Mouse (Mus musculus) Patski (cell line): ENCODE measurements around the gene Agpat4. TPM values are rescaled to one million over a fixed set of nuclear protein-coding genes. Genes with fewer than 3 reads are reported as not detected.

ENCODE experiments used
- ATAC-seq: fragments of 100-300 bp; one replicate; pipeline ENCODE4 v1.8.0; 2021
- CTCF ChIA-PET: fragments of 350-600 bp; sonication (Branson Sonifier 250); formaldehyde crosslinking; loops from one replicate; lab custom pipeline; 2022; ENCODE audit warnings: inconsistent platforms; lab: Charles Lee
- POLR2A ChIA-PET: fragments of 350-600 bp; sonication (Branson Sonifier 250); formaldehyde crosslinking; loops from one replicate; lab custom pipeline; 2022; ENCODE audit warnings: antibody characterized with exemption, inconsistent platforms; lab: Charles Lee
- DNase-seq: peaks from one replicate; pipeline ENCODE4 v3.0.0-alpha.2; 2011; ENCODE audit warnings: low read depth, low spot score
- H3K27me3 ChIP-seq: fragments of 371-371 bp; one replicate; pipeline ENCODE4 v1.5.1; 2021
- CTCF ChIP-seq: fragments of 100-300 bp; IDR thresholded peaks from one replicate; pipeline ENCODE4 v1.5.1; 2021
- in situ Hi-C: fragments of 300-500 bp; cut with MboI; formaldehyde crosslinking; loops from 3 replicates; pipeline ENCODE4 v1.11.1; 2018; ENCODE audit warnings: low pct_unique_long_range_greater_than_20kb, mixed read lengths
- polyA plus RNA-seq: library from polyadenylated mRNA; unstranded; gene quantifications from one replicate; pipeline ENCODE4 v1.2.3, GENCODE M21; 2021

Gene Agpat4
- polyA plus RNA-seq, 1 experiment from 2014 or later = 44.2 TPM

DNA sequence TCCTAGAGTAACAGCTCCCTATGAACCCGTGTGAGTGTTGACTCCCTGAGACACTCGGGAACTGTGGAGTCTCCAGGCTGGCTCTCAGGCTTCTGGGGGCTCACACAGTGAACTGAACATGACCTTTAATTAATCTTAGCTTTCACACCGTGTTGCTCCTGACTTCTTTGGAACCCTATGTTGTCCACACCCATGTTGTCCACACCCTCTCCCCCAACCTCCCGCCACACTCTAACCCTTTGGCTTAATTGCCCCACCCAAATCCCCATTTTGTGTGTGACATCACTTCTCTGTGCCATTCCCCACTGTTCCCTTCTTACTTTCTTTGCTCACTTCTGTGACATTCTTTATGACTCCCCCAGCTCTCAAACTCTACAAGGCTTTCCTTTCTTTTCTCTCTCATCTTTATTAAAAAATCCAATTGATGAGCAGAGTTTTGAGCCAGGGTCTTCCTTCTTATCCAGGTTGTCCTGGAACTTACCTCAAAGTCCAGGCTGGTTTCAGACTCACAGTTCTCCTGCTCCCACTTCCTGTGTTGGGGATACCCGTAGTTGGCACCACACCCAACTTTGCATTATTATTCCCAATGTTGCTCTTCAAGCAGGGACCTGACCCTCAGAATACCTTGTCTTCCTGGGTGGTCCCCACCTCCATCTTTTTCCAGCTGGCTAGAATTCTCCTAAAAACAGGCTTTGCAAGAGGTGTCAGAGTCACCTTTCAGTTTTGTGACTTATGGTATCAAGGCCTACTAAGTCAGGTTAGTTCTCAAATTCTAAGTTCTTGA, 64.4 kb downstream of the Agpat4 start:
- no peak for ATAC-seq
- DNase-seq = no peak
- in situ Hi-C loops = no loop called here
- TF ChIP-seq CTCF = no peak
- ChIA-PET CTCF (interaction anchor here (1.3 to 2.1 kb wide), 2 partner anchors 9 to 12 kb away, joined by 4 read pairs; no protein-coding TSS in a partner anchor), POLR2A (no interaction called here)
- H3K27me3 ChIP-seq = no peaks in the 10 kb centered on the region

DNA sequence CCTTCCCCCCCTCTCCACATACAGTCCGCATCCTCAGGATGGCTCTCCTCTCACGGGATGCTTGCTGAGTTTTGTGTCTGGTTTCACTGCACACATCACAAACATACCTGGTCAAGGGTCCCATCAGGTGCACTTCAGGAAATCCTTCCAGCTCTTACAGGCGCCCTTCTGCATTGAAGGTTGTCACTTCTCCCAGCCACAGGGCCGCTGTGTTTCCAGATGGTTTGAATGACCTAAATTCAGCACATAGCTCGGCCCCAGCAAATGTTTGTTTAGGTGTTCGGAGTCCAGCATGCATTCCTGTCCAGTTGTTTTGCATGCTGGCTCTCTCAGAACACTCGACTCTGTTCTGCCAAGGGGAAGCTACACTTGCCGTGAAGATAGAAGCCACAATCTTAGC, 65.8 kb downstream of the Agpat4 start:
- ChIA-PET POLR2A (interaction anchor here (0.9 kb wide), 1 partner anchor 12 kb away, joined by 3 read pairs; no protein-coding TSS in a partner anchor), CTCF (interaction anchor here (2.1 kb wide), 1 partner anchor 11 kb away, joined by 4 read pairs; no protein-coding TSS in a partner anchor)
- ATAC-seq = no peak
- H3K27me3 ChIP-seq = no peaks in the 10 kb centered on the region
- DNase-seq = no peak
- in situ Hi-C loops = no loop called here
- TF ChIP-seq CTCF = no peak

DNA sequence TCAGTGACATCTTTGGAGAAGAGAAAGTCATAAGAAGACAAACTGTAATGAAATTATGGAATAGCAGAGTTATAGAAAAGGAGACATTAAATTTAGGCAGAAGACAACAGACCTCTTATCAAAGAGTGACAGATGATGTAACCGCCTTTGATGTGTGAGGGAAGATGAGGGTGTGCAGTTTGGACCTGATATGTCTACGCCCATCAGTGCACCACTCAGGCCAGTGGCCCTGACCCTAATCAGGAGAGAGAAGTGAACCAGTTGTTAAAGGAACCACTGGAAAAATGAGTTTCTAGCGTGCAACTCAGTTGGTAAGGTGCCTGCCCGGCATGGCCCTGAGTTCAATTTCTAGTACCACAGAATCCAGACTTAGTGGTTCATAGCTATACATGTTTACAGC, 67.4 kb downstream of the Agpat4 start:
- no peak for TF ChIP-seq CTCF
- ATAC-seq (no peak), DNase-seq (no peak)
- in situ Hi-C loops = no loop called here
- H3K27me3 ChIP-seq = no peaks in the 10 kb centered on the region
- ChIA-PET POLR2A (no interaction called here), CTCF (interaction anchor here (1.4 kb wide), 1 partner anchor 187 kb away, joined by 4 read pairs; no protein-coding TSS in a partner anchor)

DNA sequence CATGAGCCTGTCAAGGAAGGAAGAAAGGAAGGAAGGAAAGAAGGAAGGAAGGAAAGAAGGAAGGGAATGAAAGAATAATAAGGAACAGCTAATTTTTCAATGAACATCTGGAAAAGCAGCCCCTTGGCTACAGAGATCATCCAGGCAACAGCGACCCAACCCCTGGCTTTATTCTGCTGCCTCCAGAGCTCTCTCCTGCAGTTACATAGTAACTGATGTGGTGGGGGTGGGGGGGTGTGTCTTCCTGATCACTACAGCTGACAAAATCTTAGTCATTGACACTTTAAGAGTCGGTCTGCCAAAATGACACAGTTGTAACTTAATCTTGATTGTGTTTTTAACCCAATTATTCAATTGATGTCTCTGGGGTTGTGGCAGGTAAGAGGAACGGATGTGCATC, 67.8 kb downstream of the Agpat4 start:
- in situ Hi-C loops = no loop called here

DNA sequence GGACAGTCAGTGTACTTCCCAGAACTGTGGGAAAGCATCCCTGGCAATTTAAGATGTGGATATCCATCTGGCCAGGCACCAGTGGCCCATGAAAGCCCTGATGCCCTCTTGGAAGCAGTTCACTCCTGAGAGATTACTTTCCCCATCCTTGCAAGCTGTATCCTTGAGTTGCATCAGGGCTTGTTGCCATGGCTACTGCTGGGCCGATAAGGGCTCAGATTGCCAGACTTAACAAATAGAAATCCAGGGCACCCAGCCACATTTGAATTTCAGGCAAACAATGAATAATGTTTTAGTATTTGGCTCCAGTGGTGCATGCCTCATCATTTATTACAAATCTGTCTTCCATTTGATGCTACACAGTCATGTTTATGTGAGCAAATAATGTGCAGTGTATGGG, 69.3 kb downstream of the Agpat4 start:
- no peak for DNase-seq
- in situ Hi-C loops = no loop called here
- ChIA-PET POLR2A (interaction anchor here (0.7 kb wide), 1 partner anchor 8 kb away, joined by 3 read pairs; no protein-coding TSS in a partner anchor), CTCF (interaction anchor here (1.6 kb wide), 1 partner anchor 14 kb away, joined by 6 read pairs; no protein-coding TSS in a partner anchor)
- H3K27me3 ChIP-seq = no peaks in the 10 kb centered on the region
- no peak for ATAC-seq
- TF ChIP-seq CTCF = no peak

More for the DNA sequence above, 67.8 kb downstream of the Agpat4 start:
- DNase-seq = no peak
- no peaks in the 10 kb centered on the region for H3K27me3 ChIP-seq
- TF ChIP-seq CTCF = no peak
- no peak for ATAC-seq
- ChIA-PET CTCF (interaction anchor here (1.4 kb wide), 1 partner anchor 187 kb away, joined by 4 read pairs; no protein-coding TSS in a partner anchor), POLR2A (interaction anchor here (0.5 kb wide), 1 partner anchor 15 kb away, joined by 7 read pairs; no protein-coding TSS in a partner anchor)

DNA sequence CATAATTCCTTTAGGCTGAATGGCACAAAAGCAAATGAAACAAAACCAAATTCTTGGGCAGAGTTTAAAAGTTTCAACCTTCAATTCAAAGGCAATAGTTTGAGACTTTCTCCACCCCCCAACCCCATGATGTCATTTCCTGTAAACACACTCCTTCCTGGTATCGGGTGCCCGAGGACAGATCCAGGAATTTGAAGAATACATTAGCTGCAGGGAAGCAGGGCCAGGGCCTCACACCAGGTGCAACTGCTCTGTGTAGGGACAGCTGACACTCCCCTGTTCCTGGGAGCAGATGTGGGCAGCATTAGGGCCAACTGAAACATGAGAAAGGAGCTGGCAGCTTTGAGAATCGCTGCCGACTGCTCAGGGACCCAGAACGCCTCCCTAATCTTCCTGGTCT, 76.6 kb downstream of the Agpat4 start:
- DNase-seq (no peak), ATAC-seq (no peak)
- no peak for TF ChIP-seq CTCF
- ChIA-PET POLR2A (no interaction called here), CTCF (no interaction called here)
- in situ Hi-C loops = no loop called here
- no peaks in the 10 kb centered on the region for H3K27me3 ChIP-seq

DNA sequence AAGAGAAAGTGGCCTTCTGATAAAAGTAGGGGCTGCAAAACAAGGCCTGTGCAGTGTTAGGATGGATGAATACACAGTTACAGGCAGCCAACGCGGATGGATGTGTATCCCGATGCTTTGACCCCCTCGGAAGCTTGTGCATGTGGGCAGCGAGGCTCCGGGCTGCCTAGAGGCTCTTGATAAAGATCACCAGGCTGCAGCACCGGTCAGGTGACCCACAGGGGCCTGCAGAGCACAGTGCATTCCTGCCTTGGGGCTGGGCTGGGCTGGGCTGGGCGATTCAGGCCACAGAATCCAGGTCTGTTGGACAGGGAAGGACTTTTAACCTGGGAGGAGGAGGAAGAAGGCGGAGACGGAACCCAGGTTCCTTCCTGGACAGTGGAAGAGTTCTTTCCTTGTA, 77.1 kb downstream of the Agpat4 start:
- ATAC-seq = no peak

DNA sequence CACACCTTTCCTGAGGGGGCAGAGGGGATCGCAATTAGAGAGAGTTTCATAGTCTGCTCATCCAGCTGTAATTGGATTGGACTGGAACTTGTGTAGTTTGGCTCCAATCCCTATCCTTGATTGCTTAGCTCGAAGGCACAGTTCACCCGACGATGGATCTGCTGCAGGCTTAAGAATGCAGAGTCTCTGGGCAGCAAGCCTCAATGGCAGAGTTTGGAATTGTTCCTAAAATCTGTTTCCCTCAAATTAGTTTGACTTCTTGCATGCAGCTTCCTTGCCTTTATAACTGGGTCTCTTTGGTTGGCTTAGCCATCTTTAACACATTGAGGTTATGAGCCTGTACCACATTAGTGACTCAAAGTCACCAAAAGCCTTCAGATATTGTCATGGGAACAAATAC, 81.4 kb downstream of the Agpat4 start:
- H3K27me3 ChIP-seq = no peaks in the 10 kb centered on the region
- no peak for TF ChIP-seq CTCF
- in situ Hi-C loops = no loop called here
- DNase-seq = no peak
- POLR2A ChIA-PET = no interaction called here
- CTCF ChIA-PET = interaction anchor here (1.6 kb wide), 1 partner anchor 10 kb away, joined by 3 read pairs; no protein-coding TSS in a partner anchor
- ATAC-seq = no peak

More for the DNA sequence above, 77.1 kb downstream of the Agpat4 start:
- DNase-seq = no peak
- no peak for TF ChIP-seq CTCF
- CTCF ChIA-PET = no interaction called here
- POLR2A ChIA-PET = interaction anchor here (0.8 to 1.1 kb wide), 2 partner anchors 8 to 12 kb away, joined by 3 read pairs; no protein-coding TSS in a partner anchor
- in situ Hi-C loops = no loop called here
- no peaks in the 10 kb centered on the region for H3K27me3 ChIP-seq

DNA sequence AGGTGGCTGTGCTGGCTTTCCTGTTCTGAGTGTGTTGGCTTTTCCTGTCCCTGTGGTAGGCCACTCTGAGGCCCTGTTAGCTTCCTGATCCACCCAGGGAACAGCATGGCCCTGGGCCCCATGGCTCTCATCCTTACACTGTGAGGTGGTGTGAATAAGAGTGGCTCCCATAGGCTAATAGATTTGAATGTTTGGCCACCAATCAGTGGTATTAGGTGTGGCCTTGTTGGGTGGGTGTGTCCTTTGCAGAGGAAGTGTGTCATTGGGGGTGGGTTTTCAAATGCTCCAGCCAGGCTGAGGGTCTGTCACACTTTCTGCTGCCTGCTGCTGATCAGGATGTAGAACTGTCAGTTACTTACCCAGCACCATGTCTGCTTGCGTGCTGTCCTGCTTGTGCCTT, 82.6 kb downstream of the Agpat4 start:
- ChIA-PET CTCF (interaction anchor here (1.1 to 1.6 kb wide), 2 partner anchors 9 to 161 kb away, joined by 3 read pairs; no protein-coding TSS in a partner anchor), POLR2A (interaction anchor here (0.7 kb wide), 1 partner anchor 15 kb away, joined by 7 read pairs; no protein-coding TSS in a partner anchor)
- TF ChIP-seq CTCF = no peak
- no peak for ATAC-seq
- H3K27me3 ChIP-seq = no peaks in the 10 kb centered on the region
- no peak for DNase-seq
- in situ Hi-C loops = no loop called here

DNA sequence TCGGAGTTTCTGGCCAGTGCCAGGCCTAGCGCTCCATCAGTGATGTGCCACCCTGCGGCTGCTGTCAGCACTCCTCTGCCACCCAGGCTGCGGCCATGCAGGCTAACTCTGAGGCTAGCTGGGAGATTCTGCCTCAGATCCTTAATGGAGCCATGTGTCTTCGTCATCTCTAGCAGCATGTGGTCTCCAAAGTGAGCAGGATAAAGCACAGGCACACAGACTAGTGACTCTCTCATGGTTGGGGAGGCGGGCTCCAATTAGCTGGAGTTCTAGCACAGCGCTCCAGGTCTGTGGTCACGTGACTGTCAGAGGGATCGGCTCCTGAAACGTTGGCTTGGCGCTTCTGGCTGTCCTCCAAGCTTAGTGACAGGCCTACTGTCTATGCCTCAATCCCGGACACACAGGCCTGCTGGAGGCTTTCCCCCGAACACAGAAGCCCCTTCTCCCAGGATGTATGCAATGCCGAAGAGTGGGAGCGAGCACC, 85.0 kb downstream of the Agpat4 start:
- in situ Hi-C loops = no loop called here
- DNase-seq (no peak), ATAC-seq (no peak)
- no peaks in the 10 kb centered on the region for H3K27me3 ChIP-seq
- TF ChIP-seq CTCF = no peak
- ChIA-PET POLR2A (no interaction called here), CTCF (no interaction called here)

DNA sequence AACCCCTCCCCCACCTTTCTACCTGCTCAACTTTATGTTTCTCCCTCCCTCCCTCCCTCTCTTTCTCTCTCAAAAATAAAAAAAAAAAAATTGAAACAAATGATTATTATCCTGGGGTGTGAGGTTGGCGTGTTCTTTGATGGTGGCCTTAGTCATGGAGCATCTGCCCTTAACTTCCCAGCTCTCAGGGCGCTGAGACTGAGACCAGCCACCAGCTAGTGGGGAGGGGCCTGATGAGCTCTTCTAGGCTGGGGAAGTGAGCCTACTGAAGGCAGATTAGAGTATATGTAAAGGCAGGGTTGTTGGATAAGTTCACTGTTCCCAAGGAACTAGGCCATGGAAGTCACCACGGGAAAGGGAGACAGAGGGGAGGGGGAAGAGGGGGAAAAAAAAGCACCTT, 85.7 kb downstream of the Agpat4 start:
- in situ Hi-C loops = no loop called here
- no peak for ATAC-seq
- no peak for TF ChIP-seq CTCF

More for the DNA sequence above, 85.7 kb downstream of the Agpat4 start:
- ChIA-PET CTCF (no interaction called here), POLR2A (no interaction called here)
- H3K27me3 ChIP-seq = no peaks in the 10 kb centered on the region
- no peak for DNase-seq
